Mouse (Mus musculus) thymus, postnatal 14 days (tissue): Measurements from ENCODE around the gene Clec12a.

ENCODE experiments used
- DNase-seq: peaks from one replicate; pipeline ENCODE4 v3.0.0; 2021

Clec12a gene

DNA sequence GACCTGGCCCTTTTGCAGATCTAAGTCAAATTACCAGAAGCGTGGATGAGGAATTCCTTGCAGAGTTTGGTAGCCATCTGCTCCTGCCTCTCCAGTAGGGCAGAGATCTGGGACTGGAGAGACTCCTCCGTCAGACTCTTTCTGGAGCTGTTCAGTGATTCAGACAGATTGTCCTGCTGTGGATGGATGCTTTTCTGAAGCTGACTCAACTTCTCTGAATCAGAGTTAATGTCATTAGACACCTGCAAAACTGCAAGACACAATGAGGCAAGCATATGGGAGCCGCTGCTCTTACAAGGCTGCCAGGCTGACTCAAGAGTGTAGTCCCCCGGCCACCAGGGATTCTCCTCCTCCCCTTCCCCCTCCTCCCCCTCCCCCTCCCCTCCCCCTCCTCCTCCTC lies 38.0 kb downstream of the Clec12a start:
- no peak for DNase-seq

DNA sequence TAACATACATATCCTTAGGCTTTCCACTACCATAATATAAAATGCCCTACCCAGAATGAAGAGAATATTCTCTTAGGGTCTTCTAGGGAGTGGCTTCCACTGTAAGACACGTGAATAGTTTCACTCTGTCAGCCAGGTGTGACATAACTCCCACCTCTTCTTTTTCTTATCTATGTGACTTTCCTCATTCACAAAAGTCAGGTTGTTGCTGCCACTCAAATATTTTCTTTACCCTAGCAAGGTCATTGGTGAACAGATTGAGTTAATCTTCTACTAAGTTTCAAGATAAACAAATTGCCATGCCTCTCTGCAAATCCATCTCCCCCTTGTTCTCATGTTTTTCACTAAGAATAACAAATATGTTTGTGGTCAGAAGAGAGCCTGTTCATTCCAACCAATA lies 39.2 kb downstream of the Clec12a start:
- no peak for DNase-seq

DNA sequence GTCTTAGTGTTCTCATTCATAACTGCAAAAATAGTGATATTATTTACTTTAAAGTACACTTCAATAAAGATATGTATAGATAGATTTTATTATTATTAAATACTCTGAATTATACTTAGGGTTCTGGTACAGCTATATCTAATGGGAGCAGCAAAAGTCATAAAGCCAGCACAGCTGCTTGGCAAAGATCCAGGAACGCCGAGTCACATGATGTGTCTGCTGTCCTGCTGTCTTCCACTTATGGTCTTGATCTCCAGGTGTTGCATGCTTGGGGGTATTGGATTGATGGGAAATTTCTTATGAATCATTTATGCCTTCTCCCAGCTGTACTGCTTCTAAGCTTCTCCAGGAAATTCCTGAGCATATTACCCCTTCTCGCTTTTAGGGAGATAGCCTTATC lies 41.0 kb downstream of the Clec12a start:
- DNase-seq, result no peak

DNA sequence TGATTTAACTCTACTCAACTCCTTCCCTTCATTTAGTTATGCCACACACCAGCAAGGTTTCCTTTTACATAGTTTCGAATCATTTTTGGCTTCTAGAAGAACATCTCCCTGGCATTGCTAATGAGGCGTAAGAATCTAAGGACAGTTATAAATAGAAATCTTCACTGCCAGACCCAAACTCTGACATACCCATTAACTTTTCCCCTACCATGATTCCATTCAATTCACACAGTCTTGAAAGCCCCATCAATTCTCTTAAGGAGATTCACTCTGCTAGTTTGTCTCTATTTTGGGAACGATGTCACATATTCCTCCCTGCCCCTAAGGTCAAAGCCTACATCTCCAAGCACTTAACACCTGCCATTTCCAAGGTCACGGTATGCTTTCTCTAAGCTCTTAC lies 42.5 kb downstream of the Clec12a start:
- DNase-seq, result no peak

DNA sequence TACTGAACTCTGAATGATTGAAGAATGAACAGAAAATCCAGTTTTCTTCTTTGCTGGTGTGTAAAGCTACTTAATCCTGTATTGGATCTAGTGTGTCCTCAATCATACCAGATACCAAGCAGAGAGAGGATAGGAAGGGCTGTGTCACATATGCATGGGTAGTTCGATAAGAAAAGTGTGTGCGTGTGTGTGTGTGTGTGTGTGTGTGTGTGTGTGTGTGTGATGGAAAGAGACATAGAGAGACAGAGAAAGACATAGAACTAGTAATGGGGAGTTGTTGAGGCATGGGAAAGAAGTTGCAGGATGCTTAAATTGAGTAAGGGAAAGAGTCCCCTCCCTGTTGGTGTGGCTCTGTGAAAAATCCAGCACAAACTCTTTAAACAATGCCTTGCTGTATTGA lies 43.3 kb downstream of the Clec12a start, which contains the start of gene Clec12b:
Gene Clec12b (minus strand): TSS at position 101 of the 400 bp plus-strand sequence.
- no peak for DNase-seq

DNA sequence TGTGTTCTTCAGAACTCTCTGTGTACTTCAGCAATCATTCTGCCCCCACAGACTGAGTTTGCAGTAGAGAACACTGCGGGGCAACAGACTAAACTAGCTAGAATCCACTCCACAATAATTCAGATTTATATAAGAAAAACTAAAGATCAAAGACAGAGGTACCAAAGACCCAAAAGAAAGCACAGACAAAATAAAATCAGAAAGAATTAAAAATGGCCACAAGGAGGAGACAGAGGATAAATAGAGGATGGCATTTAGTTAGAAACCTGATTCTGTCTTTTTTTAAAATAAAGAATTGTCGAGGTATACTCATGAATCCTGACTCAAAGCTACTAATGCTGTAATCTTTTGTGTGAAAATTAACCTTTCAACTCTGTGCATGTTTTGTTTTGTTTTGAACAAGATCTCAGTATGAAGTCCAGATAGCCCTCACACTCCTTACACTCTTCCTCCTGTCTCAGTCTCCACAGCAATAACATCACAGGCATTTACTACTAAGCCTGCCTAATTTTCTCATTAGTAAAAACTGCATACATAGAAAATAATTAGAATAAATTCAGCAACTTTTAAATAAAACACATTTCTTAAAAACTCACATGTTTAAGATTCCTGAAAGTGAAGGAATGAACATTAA lies 50.7 kb downstream of the Clec12a start:
- DNase-seq, result no peak

DNA sequence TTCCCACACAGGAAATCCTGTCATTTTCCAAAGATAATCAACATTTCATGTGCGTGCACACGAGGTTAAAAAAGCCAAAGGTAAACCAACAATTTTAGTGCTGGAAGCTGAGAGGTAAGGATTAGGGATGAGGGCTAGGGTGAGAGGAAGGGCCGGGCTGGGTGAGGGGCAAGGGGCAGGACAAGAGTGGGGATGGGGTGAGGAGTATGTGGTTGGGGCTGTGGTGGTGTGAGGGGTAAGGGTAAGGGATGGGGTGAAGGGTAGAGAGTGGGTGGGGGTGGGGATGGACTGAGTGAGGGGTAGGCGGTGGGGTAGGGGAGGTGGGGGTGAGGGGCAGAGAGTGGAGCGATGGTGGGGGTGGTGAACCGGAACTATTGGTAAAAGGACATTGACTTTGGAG lies 51.2 kb downstream of the Clec12a start:
- DNase-seq, result no peak

DNA sequence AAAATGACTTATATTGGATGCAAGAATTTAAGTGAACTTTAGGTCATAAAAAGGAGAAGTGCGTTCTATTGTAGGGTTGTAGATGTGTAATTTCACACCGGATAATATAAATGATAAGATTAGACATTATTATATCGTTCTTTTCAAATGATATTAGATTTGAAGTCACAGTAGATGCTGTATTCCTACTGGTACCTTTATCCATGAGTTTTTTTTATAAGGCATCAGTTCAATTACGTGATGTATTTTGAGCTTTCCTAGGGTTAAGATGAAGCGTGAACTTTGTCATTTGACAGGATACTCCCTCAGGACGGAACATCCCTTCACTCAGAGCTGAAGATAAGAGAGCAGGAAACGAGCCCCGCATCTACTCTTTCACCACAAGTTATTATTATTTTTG lies 54.5 kb downstream of the Clec12a start, which contains the start of gene Clec1b:
Gene Clec1b (plus strand): TSS at position 301 of the 400 bp plus-strand sequence.
- no peak for DNase-seq

DNA sequence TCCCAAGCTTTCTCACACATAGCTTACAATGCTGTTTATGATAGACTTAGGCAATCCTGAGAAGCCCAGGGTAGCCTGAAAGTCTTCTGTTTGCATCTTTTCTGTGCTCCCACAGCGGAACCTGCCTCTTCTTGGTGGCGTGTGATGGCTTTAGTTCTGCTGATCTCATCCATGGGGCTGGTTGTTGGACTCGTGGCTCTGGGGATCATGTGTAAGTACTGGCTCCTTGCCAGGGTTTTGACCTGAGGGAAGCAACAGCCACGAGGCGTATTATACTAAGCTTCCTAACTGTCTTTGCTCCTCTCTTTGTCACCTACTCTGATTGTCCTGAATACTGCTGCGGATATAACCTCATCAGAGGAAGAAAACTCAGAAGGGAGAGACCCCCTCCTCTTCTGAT lies 57.5 kb downstream of the Clec12a start:
- no peak for DNase-seq

DNA sequence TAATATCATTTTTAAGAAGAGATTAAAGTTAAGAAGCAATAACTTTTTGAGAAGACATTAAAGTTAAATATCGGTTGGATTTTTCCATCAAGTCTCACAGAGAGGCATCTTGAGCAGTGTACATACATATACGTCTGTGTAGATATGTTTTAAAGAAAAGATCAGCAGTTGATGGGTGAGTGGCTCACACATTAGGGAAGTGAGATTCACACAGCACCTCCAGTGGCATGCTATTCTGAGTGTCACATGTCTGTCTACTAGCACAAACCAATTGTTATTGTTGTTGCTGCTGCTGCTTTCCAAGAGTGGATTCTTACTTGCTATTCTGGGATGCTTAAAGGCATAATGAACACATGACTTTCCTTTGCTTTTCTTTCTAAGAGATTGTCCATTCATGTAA lies 59.9 kb downstream of the Clec12a start:
- DNase-seq, result no peak

DNA sequence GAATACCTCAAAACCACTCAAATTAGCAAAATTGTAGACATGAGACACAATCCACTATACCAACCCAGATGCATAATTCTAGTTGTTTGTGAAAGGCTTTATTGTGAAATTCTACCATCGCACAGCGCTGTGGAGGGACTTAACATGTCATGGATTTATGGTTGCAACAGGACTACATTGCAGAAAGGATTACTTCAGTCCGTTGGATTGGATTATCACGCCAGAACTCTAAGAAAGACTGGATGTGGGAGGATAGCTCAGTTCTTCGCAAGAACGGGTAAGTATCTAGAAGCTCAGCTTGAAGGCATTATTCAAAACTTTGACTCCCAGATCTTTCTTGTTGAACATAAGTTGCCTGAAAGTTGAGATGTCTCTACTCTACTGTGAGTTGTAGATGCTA lies 60.9 kb downstream of the Clec12a start:
- no peak for DNase-seq

DNA sequence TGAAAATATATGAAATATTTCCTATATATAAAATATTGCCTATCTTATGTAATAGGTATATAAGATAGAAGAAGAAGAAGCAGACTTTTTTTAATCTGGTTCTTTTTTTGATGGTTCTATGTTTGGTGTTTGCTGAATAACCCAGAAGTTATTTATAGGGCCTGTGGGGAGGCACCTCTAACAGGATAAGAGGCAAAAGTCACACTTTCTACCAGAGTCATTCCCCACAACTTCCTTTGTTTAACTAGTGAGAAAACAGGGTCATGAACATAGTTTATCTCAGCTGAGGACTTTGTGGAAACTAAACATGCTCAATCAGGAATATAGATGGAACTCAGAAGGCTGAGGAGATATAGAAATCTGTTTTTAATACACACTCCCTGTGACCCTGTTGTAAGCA lies 63.5 kb downstream of the Clec12a start:
- DNase-seq, result no peak

DNA sequence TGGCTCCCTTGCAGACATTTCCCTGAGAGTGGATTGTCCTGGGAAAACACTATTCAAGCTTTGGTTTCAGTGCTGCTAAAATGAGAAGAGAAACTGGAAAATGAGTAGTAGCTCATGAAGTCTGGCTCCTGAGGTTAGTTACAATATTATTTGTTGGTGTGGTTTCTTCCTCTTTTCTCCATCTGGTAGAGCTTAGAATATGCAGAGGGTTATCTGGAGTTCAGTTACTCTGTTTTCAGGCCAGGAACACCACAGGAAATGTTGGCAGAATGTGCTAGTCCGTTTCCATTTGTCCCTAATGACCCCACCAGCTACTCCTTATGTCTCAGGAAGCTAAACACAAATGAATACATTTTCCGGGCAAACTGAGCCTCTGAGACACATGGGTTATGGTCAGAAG lies 64.8 kb downstream of the Clec12a start:
- no peak for DNase-seq

DNA sequence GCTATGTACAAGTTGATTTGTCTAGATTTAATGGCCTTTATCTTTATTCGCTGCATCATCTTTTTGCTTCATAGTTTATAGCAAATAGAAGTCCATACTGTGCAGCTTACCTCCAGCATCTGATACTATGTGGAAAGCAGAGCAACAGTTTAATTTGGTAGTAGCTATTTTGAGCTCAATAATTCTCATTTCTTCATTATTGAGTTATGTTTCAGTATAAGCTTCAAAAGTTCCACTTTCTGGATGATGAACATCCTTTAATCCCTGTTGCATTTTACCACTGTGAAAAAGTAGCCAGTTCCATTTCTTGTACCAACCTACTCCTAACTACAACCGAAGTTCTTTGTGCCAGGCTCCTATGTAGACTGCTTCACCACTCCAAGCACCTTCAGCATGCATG lies 66.1 kb downstream of the Clec12a start, which contains the start of gene Clec9a:
Gene Clec9a (plus strand): TSS at position 301 of the 400 bp plus-strand sequence.
- DNase-seq, result no peak

DNA sequence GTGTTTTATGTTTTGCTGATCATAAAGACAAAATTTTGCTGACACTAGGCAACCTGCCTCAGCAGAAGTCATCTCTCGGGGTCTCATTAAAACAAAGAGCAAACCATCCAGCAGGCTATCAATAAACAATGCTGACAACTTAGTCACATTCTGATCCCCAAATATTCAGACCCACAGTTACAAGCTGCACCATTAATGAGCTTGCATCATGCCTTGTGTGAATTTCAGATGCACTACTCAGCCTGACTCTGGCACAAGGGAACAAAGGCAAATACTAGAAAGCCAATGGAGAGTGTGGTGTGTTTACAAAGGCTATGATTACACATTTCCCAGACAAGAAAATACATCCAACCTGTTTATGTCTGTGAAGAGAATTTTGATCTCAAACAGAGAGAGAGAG lies 71.7 kb downstream of the Clec12a start:
- no peak for DNase-seq
